Mouse (Mus musculus): Measurements from ENCODE around the gene Msl3. TPM values are rescaled to one million over a fixed set of nuclear protein-coding genes. Genes with fewer than 3 reads are reported as not detected.
"Not testable (repeated sequence)": the region's sequence is repeated elsewhere in the genome, so short reads cannot be mapped to it uniquely, and the experiment has no call there.

The Msl3 gene
- polyA plus RNA-seq (2014; fragmentation: Nextera tagmentation; extraction: Ambion mirVana) = 38.0 and 45.8 TPM in 2 replicates

GRCm38 (mm10) chrX:168673525-168674406, at the start of gene Msl3:
TSS of gene Msl3 (minus strand) at chrX:168673898.
- Histone ChIP-seq H3K9ac (ENCODE audit: low read length) (peak within 1 kb of the TSS; percentile 56), H3K4me2 (ENCODE audit: low read length) (peak within 1 kb of the TSS; percentile 71), H3K27ac (ENCODE audit: low read depth) (peak within 1 kb of the TSS; percentile 91), H3K4me3 (ENCODE audit: low read depth, low read length) (peak within 1 kb of the TSS; percentile 53), H3K36me3 (ENCODE audit: control insufficient read depth, insufficient read depth, low read length) (peaks cover 21% of the 10 kb centered on the region; the same call in 1 of the 2 replicates), H3K4me1 (replicated peaks; ENCODE audit: control insufficient read depth, insufficient read depth, low read length) (no peaks in the 10 kb centered on the region), H3K9me3 (ENCODE audit: control insufficient read depth, low read length) (no peaks in the 10 kb centered on the region), H3K27me3 (replicated peaks; ENCODE audit: control insufficient read depth, insufficient read depth, low read length) (peaks cover 3% of the 10 kb centered on the region; the same call in 1 of the 2 replicates)
- DNase-seq (ENCODE audit: low spot score) (peak; percentile 86), ATAC-seq (replicated peaks; ENCODE audit: low FRiP score, low TSS enrichment, low read depth) (peak; percentile 92)
- 11% methylated on average over 75 of the region's 88 CpGs for WGBS

GRCm38 (mm10) chrX:168717969-168718368, 44.3 kb upstream of the Msl3 start:
- WGBS = 52% methylated on average over 2 of the region's 2 CpGs
- DNase-seq (ENCODE audit: low spot score) (no peak), ATAC-seq (replicated peaks; ENCODE audit: low FRiP score, low TSS enrichment, low read depth) (no peak)
- H3K4me3 ChIP-seq (ENCODE audit: low read depth, low read length) = no peak overlapping the region
- no peaks in the 10 kb centered on the region for H3K36me3 ChIP-seq (ENCODE audit: control insufficient read depth, insufficient read depth, low read length)
- H3K9ac ChIP-seq (ENCODE audit: low read length) = no peak overlapping the region
- no peaks in the 10 kb centered on the region for H3K4me1 ChIP-seq (replicated peaks; ENCODE audit: control insufficient read depth, insufficient read depth, low read length)
- H3K27ac ChIP-seq (ENCODE audit: low read depth) = no peak overlapping the region
- H3K9me3 ChIP-seq (ENCODE audit: control insufficient read depth, low read length) = no peaks in the 10 kb centered on the region
- H3K27me3 ChIP-seq (replicated peaks; ENCODE audit: control insufficient read depth, insufficient read depth, low read length) = 0 out of 2 replicates have a peak, but pooled peaks cover 3% of the 10 kb centered on the region
- no peak overlapping the region for H3K4me2 ChIP-seq (ENCODE audit: low read length)

- DNase-seq (ENCODE audit: low spot score) (peak; percentile 74), ATAC-seq (replicated peaks; ENCODE audit: low FRiP score, low TSS enrichment, low read depth) (no peak)
- Histone ChIP-seq H3K36me3 (ENCODE audit: control insufficient read depth, insufficient read depth, low read length) (peaks cover 14% of the 10 kb centered on the region; the same call in 1 of the 2 replicates), H3K9me3 (ENCODE audit: control insufficient read depth, low read length) (no peaks in the 10 kb centered on the region), H3K9ac (ENCODE audit: low read length) (peak overlapping the region; percentile 56), H3K4me3 (ENCODE audit: low read depth, low read length) (peak overlapping the region; percentile 53), H3K27ac (ENCODE audit: low read depth) (peak overlapping the region; percentile 91; the same call in 1 of the 2 replicates), H3K4me2 (ENCODE audit: low read length) (peak overlapping the region; percentile 71), H3K27me3 (replicated peaks; ENCODE audit: control insufficient read depth, insufficient read depth, low read length) (peaks cover 3% of the 10 kb centered on the region; the same call in 1 of the 2 replicates), H3K4me1 (replicated peaks; ENCODE audit: control insufficient read depth, insufficient read depth, low read length) (no peaks in the 10 kb centered on the region)
- 19% methylated on average over 10 of the region's 10 CpGs for WGBS
Measured at GRCm38 (mm10) chrX:168674407-168674962, 787 bp upstream of the Msl3 start.

GRCm38 (mm10) chrX:168672913-168673524, 679 bp downstream of the Msl3 start:
- DNase-seq (ENCODE audit: low spot score) (peak; percentile 53), ATAC-seq (replicated peaks; ENCODE audit: low FRiP score, low TSS enrichment, low read depth) (peak; percentile 3; the same call in 1 of the 2 replicates)
- Histone ChIP-seq H3K4me1 (replicated peaks; ENCODE audit: control insufficient read depth, insufficient read depth, low read length) (no peaks in the 10 kb centered on the region), H3K4me3 (ENCODE audit: low read depth, low read length) (peak overlapping the region; percentile 53), H3K9me3 (ENCODE audit: control insufficient read depth, low read length) (no peaks in the 10 kb centered on the region), H3K4me2 (ENCODE audit: low read length) (peak overlapping the region; percentile 71), H3K27ac (ENCODE audit: low read depth) (peak overlapping the region; percentile 91), H3K36me3 (ENCODE audit: control insufficient read depth, insufficient read depth, low read length) (peaks cover 21% of the 10 kb centered on the region; the same call in 1 of the 2 replicates), H3K27me3 (replicated peaks; ENCODE audit: control insufficient read depth, insufficient read depth, low read length) (peaks cover 3% of the 10 kb centered on the region; the same call in 1 of the 2 replicates), H3K9ac (ENCODE audit: low read length) (peak overlapping the region; percentile 56)
- 15% methylated on average over 31 of the region's 31 CpGs for WGBS

GRCm38 (mm10) chrX:168672425-168672824, 1.3 kb downstream of the Msl3 start:
- 11% methylated on average over 9 of the region's 9 CpGs for WGBS
- DNase-seq (ENCODE audit: low spot score) = peak; percentile 53
- Histone ChIP-seq H3K9ac (ENCODE audit: low read length) (peak overlapping the region; percentile 38), H3K9me3 (ENCODE audit: control insufficient read depth, low read length) (no peaks in the 10 kb centered on the region), H3K4me3 (ENCODE audit: low read depth, low read length) (peak overlapping the region; percentile 53), H3K4me2 (ENCODE audit: low read length) (peak overlapping the region; percentile 71), H3K27ac (ENCODE audit: low read depth) (peak overlapping the region; percentile 91; the same call in 1 of the 2 replicates), H3K4me1 (replicated peaks; ENCODE audit: control insufficient read depth, insufficient read depth, low read length) (no peaks in the 10 kb centered on the region), H3K27me3 (replicated peaks; ENCODE audit: control insufficient read depth, insufficient read depth, low read length) (peaks cover 3% of the 10 kb centered on the region; the same call in 1 of the 2 replicates), H3K36me3 (ENCODE audit: control insufficient read depth, insufficient read depth, low read length) (peaks cover 24% of the 10 kb centered on the region; the same call in 1 of the 2 replicates)
- peak; percentile 62 for ATAC-seq (replicated peaks; ENCODE audit: low FRiP score, low TSS enrichment, low read depth)

- H3K4me1 ChIP-seq (replicated peaks; ENCODE audit: control insufficient read depth, insufficient read depth, low read length) = no peaks in the 10 kb centered on the region
- no peak overlapping the region for H3K4me2 ChIP-seq (ENCODE audit: low read length)
- H3K27me3 ChIP-seq (replicated peaks; ENCODE audit: control insufficient read depth, insufficient read depth, low read length) = 0 out of 2 replicates have a peak, but pooled peaks cover 4% of the 10 kb centered on the region
- H3K4me3 ChIP-seq (ENCODE audit: low read depth, low read length) = no peak overlapping the region
- no peak for ATAC-seq (replicated peaks; ENCODE audit: low FRiP score, low TSS enrichment, low read depth)
- no peak overlapping the region for H3K27ac ChIP-seq (ENCODE audit: low read depth)
- no peaks in the 10 kb centered on the region for H3K9me3 ChIP-seq (ENCODE audit: control insufficient read depth, low read length)
- H3K9ac ChIP-seq (ENCODE audit: low read length) = no peak overlapping the region
- WGBS = 64% methylated on average over 12 of the region's 12 CpGs
- no peak for DNase-seq (ENCODE audit: low spot score)
- peaks cover 27% of the 10 kb centered on the region; the same call in 1 of the 2 replicates for H3K36me3 ChIP-seq (ENCODE audit: control insufficient read depth, insufficient read depth, low read length)
Measured at GRCm38 (mm10) chrX:168663982-168664689, 9.6 kb downstream of the Msl3 start.

- Histone ChIP-seq H3K9me3 (ENCODE audit: control insufficient read depth, low read length) (no peaks in the 10 kb centered on the region), H3K4me2 (ENCODE audit: low read length) (no peak overlapping the region), H3K4me3 (ENCODE audit: low read depth, low read length) (no peak overlapping the region), H3K9ac (ENCODE audit: low read length) (no peak overlapping the region), H3K4me1 (replicated peaks; ENCODE audit: control insufficient read depth, insufficient read depth, low read length) (no peaks in the 10 kb centered on the region), H3K36me3 (ENCODE audit: control insufficient read depth, insufficient read depth, low read length) (peaks cover 22% of the 10 kb centered on the region; the same call in 1 of the 2 replicates), H3K27me3 (replicated peaks; ENCODE audit: control insufficient read depth, insufficient read depth, low read length) (0 out of 2 replicates have a peak, but pooled peaks cover 4% of the 10 kb centered on the region), H3K27ac (ENCODE audit: low read depth) (no peak overlapping the region)
- DNase-seq (ENCODE audit: low spot score) (no peak), ATAC-seq (replicated peaks; ENCODE audit: low FRiP score, low TSS enrichment, low read depth) (no peak)
- 69% methylated on average over 4 of the region's 4 CpGs for WGBS
Measured at GRCm38 (mm10) chrX:168660236-168660635, 13.5 kb downstream of the Msl3 start.

- H3K4me3 ChIP-seq (ENCODE audit: low read depth, low read length); ATAC-seq (replicated peaks; ENCODE audit: low FRiP score, low TSS enrichment, low read depth); H3K9ac ChIP-seq (ENCODE audit: low read length); H3K27me3 ChIP-seq (replicated peaks; ENCODE audit: control insufficient read depth, insufficient read depth, low read length); H3K9me3 ChIP-seq (ENCODE audit: control insufficient read depth, low read length); H3K27ac ChIP-seq (ENCODE audit: low read depth); H3K4me1 ChIP-seq (replicated peaks; ENCODE audit: control insufficient read depth, insufficient read depth, low read length); H3K4me2 ChIP-seq (ENCODE audit: low read length); DNase-seq (ENCODE audit: low spot score): not testable (repeated sequence)
- 62% methylated on average over 4 of the region's 4 CpGs for WGBS
- peaks cover 22% of the 10 kb centered on the region; the same call in 1 of the 2 replicates for H3K36me3 ChIP-seq (ENCODE audit: control insufficient read depth, insufficient read depth, low read length)
Measured at GRCm38 (mm10) chrX:168659803-168660202, 13.9 kb downstream of the Msl3 start.

Measured in intestine, embryonic 14.5 days (tissue).